Mouse (Mus musculus) pancreas, adult 10 weeks (tissue): ENCODE results near the gene Mdm2. TPM values are rescaled to one million over a fixed set of nuclear protein-coding genes. Genes with fewer than 3 reads are reported as not detected.

Experiments used
- polyA plus RNA-seq: library from polyadenylated mRNA; stranded (reverse); fragments of 350-450 nt; fragmentation: Illumina TruSeq; extraction: RNeasy Lipid Tissue Mini Kit (QIAGEN cat#74804); gene quantifications from one replicate; pipeline ENCODE4 v1.2.3, GENCODE M21; 2015; ENCODE audit warnings: low read depth, low replicate concordance; ENCODE audit not compliant: insufficient read depth

Mdm2 gene
- polyA plus RNA-seq = 12.9 TPM

DNA sequence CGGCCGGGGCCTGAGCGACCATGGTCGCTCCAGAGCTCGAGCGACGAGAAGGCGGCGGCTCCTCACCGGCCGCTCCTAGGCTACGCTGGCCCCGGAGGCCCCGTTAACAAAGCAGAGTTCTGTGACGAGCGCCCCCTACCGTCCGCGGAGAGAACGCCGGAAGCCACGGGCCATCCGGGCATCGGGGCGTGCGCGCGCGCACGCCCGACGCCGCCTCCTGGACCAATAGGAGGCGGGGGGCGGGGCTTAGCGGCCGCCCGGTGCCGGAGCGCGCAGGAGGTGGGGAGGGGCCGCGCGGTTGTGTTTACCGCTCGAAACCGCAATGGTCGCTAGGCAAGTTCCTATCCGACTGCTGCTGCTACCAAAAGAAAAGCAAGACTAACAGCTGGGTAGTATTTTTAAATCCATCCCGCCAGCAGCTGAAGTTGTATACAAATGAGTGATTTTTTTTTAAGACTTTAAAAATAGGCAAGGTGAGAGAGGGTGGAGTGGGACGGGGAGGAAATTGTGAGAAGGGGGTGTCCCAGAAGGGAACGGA lies at the start of gene Mdm2:
Mdm2 (minus strand) TSS at position 155 of the 538 bp plus-strand sequence.

DNA sequence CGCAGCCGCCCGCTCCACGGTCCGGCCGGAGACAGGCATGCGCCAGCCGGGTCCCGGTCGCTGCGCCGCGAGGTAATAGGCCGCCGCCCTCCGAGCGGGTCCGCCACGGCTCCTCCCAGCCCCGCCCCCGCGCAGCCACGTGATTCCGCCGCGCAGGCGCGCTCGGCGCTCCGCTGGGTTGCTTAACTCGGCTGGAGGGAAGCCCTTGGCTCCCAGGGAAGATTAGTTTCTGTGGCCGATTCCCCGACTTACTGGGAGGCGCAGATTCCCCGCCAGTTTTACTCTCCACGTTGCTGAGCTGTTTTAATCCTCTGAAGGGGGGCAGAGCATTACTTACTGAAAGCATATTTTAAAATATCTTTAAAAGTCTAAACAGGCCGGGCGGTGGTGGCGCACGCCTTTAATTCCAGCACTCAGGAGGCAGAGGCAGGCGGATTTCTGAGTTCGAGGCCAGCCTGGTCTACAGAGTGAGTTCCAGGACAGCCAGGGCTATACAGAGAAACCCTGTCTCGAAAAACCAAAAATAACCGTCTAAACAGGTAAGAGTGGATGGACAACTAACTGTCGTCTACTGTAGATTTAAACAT lies 35.8 kb upstream of the Mdm2 start, which contains the start of gene Slc35e3:
Slc35e3 (minus strand) TSS at position 69 of the 587 bp plus-strand sequence.

Other genes with a start within 250 kb of the Mdm2 start
- 1.6 TPM for gene Cpm, start 81.3 kb downstream of the Mdm2 start, polyA plus RNA-seq
- 2.7 TPM for gene Slc35e3, start 35.6 kb upstream of the Mdm2 start, polyA plus RNA-seq
- 2.7 TPM for gene Nup107, start 81.9 kb upstream of the Mdm2 start, polyA plus RNA-seq
- 27.4 TPM for gene Rap1b, start 135.3 kb upstream of the Mdm2 start, polyA plus RNA-seq